Mouse (Mus musculus): Measurements from ENCODE around the gene Coa3. TPM values are rescaled to one million over a fixed set of nuclear protein-coding genes. Genes with fewer than 3 reads are reported as not detected.

The Coa3 gene
- total RNA-seq, 4 experiments from 2014 or later = 71.9 to 80.9 (median 76.5) TPM

Other genes starting within 250 kb of the Coa3 start
- 1 to 10 TPM; 2.9 to 4.8 (median 4.0) TPM for gene Naglu, start 209.1 kb downstream of the Coa3 start, total RNA-seq (2022)
- under 1 TPM in 1 of 4 experiments, not detected in 3; 0.21 TPM for gene Hsd17b1, start 200.7 kb downstream of the Coa3 start, total RNA-seq (2022)
- gene Coasy, start 196.5 kb downstream of the Coa3 start, total RNA-seq (2022) = 10 to 100 TPM in 1 of 4 experiments, 1 to 10 TPM in 3; 7.2 to 11.0 (median 8.5) TPM
- gene Mlx, start 191.8 kb downstream of the Coa3 start, total RNA-seq (2022) = 10 to 100 TPM in 2 of 4 experiments, 1 to 10 TPM in 2; 8.0 to 12.3 (median 9.4) TPM
- gene Psmc3ip, start 183.7 kb downstream of the Coa3 start, total RNA-seq (2022) = 1 to 10 TPM; 1.3 to 1.5 (median 1.4) TPM
- 10 to 100 TPM; 28.8 to 30.4 (median 30.1) TPM for gene Retreg3, start 159.2 kb downstream of the Coa3 start, total RNA-seq (2022)
- 10 to 100 TPM; 23.2 to 27.9 (median 25.9) TPM for gene Tubg1, start 159.2 kb downstream of the Coa3 start, total RNA-seq (2022)
- gene Tubg2, start 123.2 kb downstream of the Coa3 start, total RNA-seq (2022) = 1 to 10 TPM; 2.9 to 3.6 (median 3.2) TPM
- gene Cntnap1, start 108.6 kb downstream of the Coa3 start, total RNA-seq (2022) = 1 to 10 TPM in 1 of 4 experiments, under 1 TPM in 3; 0.67 to 1.3 (median 0.81) TPM
- gene Plekhh3, start 107.8 kb downstream of the Coa3 start, total RNA-seq (2022) = 10 to 100 TPM; 25.6 to 38.5 (median 33.9) TPM
- not detected for gene Ccr10, start 103.7 kb downstream of the Coa3 start, total RNA-seq (2022)
- 10 to 100 TPM; 24.3 to 31.0 (median 26.2) TPM for gene Ezh1, start 52.7 kb downstream of the Coa3 start, total RNA-seq (2022)
- 10 to 100 TPM; 19.3 to 28.6 (median 25.4) TPM for gene Ramp2, start 33.1 kb downstream of the Coa3 start, total RNA-seq (2022)
- gene Vps25, start 25.4 kb downstream of the Coa3 start, total RNA-seq (2022) = 10 to 100 TPM; 44.9 to 48.1 (median 47.2) TPM
- gene Wnk4, start 18.5 kb downstream of the Coa3 start, total RNA-seq (2022) = under 1 TPM in 3 of 4 experiments, not detected in 1; 0.12 to 0.49 (median 0.32) TPM
- gene Cntd1, start 102 bp downstream of the Coa3 start, total RNA-seq (2022) = under 1 TPM in 3 of 4 experiments, not detected in 1; 0.29 to 0.53 (median 0.34) TPM
- gene Becn1, start 23.2 kb upstream of the Coa3 start, total RNA-seq (2022) = 100 to 1,000 TPM in 2 of 4 experiments, 10 to 100 TPM in 2; 86.0 to 113 (median 101) TPM
- gene Psme3, start 37.1 kb upstream of the Coa3 start, total RNA-seq (2022) = 10 to 100 TPM; 59.5 to 80.8 (median 69.4) TPM
- 1 to 10 TPM in 1 of 4 experiments, under 1 TPM in 3; 0.46 to 1.1 (median 0.59) TPM for gene Aoc2, start 45.9 kb upstream of the Coa3 start, total RNA-seq (2022)
- gene Aoc3, start 51.5 kb upstream of the Coa3 start, total RNA-seq (2022) = 10 to 100 TPM in 1 of 4 experiments, 1 to 10 TPM in 3; 2.0 to 11.5 (median 5.1) TPM
- under 1 TPM in 1 of 4 experiments, not detected in 3; 0.16 TPM for gene G6pc, start 88.4 kb upstream of the Coa3 start, total RNA-seq (2022)
- gene Aarsd1, start 138.5 kb upstream of the Coa3 start, total RNA-seq (2022) = 10 to 100 TPM; 17.4 to 25.9 (median 25.2) TPM
- gene Gm27029, start 145.7 kb upstream of the Coa3 start, total RNA-seq (2022) = 10 to 100 TPM in 2 of 4 experiments, 1 to 10 TPM in 2; 4.4 to 13.0 (median 8.2) TPM
- 1 to 10 TPM; 7.7 to 8.5 (median 7.9) TPM for gene Rundc1, start 146.0 kb upstream of the Coa3 start, total RNA-seq (2022)
- gene Ptges3l, start 146.2 kb upstream of the Coa3 start, total RNA-seq (2022) = 10 to 100 TPM; 82.1 to 86.1 (median 84.0) TPM
- 10 to 100 TPM; 20.8 to 47.8 (median 31.7) TPM for gene Rpl27, start 163.2 kb upstream of the Coa3 start, total RNA-seq (2022)
- 1 to 10 TPM; 7.4 to 9.7 (median 8.7) TPM for gene Ifi35, start 169.3 kb upstream of the Coa3 start, total RNA-seq (2022)
- 1 to 10 TPM; 2.4 to 3.9 (median 3.5) TPM for gene Rnd2, start 185.9 kb upstream of the Coa3 start, total RNA-seq (2022)
- gene Vat1, start 187.1 kb upstream of the Coa3 start, total RNA-seq (2022) = 10 to 100 TPM in 2 of 4 experiments, 1 to 10 TPM in 2; 7.9 to 14.0 (median 9.8) TPM